Mouse (Mus musculus): ENCODE results near the gene Cpm. TPM values are rescaled to one million over a fixed set of nuclear protein-coding genes. Genes with fewer than 3 reads are reported as not detected.
"Not testable (repeated sequence)": the region's sequence is repeated elsewhere in the genome, so short reads cannot be mapped to it uniquely, and the experiment has no call there.

Cpm gene
- polyA plus RNA-seq, 1 experiment from 2014 or later: 4.6 TPM

DNA sequence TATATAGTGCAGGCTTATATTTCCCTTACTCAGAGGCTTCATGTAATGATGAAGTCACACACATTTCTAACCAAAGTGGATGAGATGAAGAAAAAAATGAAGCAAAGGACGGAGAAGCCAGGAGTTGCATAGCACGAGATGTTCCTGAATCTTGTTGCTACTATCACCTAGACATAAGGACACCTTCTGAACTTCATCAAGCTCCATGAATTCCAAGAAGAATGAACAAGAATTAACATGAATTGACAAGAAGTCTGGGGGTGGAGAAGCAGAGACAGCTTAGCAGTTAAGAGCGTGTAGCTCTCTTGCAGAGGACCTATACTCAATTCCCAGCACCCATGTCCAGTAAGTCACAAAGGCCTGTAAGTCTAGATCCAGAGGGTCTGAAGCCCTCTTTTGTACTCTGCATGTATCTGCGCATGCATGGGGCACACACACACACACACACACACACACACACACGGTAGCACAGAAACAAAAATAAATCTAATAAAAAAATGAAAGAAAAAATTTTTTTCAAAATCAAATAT lies 36.2 kb upstream of the Cpm start:
- WGBS: 87% methylated on average over 5 of the region's 5 CpGs
- ATAC-seq: no peak
- H3K36me3 ChIP-seq (ENCODE audit: control insufficient read depth, insufficient read depth): no peaks in the 10 kb centered on the region

DNA sequence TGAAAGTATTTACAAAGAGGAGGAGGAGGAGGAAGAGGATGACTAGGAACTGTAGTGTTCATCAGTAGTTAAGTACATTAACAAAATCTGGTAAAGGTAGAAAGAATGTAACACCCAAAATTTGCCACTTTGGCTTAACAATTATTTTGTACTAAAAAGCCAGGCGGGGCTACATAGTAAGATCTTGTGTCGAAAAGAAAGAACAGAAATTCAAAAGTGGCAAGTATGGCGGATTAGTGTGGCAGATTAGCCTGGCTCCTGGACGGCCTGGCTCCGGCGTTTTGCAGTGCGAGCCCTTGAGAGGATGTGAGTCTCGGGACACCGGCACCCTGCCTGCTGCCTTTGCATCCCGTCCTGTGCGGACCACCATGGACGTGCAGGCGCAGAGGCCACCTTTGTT lies 35.4 kb upstream of the Cpm start:
- H3K27me3 ChIP-seq (replicated peaks; ENCODE audit: control insufficient read depth, insufficient read depth, low read length): no peaks in the 10 kb centered on the region
- H3K4me3 ChIP-seq (replicated peaks; ENCODE audit: low read length): no peak overlapping the region
- WGBS: 94% methylated on average over 13 of the region's 13 CpGs
- no peak overlapping the region for H3K9ac ChIP-seq (replicated peaks; ENCODE audit: low read depth, low read length)
- no peaks in the 10 kb centered on the region for H3K36me3 ChIP-seq (ENCODE audit: control insufficient read depth, insufficient read depth)
- no peaks in the 10 kb centered on the region for H3K4me1 ChIP-seq (replicated peaks; ENCODE audit: control insufficient read depth, insufficient read depth, low read length)
- H3K27ac ChIP-seq (ENCODE audit: low read length): no peak overlapping the region
- H3K4me2 ChIP-seq (ENCODE audit: low read length): no peak overlapping the region
- no peaks in the 10 kb centered on the region for H3K9me3 ChIP-seq (ENCODE audit: control insufficient read depth, low read length)
- no peak for ATAC-seq

More for the DNA sequence above, 36.2 kb upstream of the Cpm start:
- no peak overlapping the region for H3K9ac ChIP-seq (replicated peaks; ENCODE audit: low read depth, low read length)
- no peak overlapping the region for H3K27ac ChIP-seq (ENCODE audit: low read length)
- no peak overlapping the region for H3K4me3 ChIP-seq (replicated peaks; ENCODE audit: low read length)
- no peaks in the 10 kb centered on the region for H3K4me1 ChIP-seq (replicated peaks; ENCODE audit: control insufficient read depth, insufficient read depth, low read length)
- no peaks in the 10 kb centered on the region for H3K27me3 ChIP-seq (replicated peaks; ENCODE audit: control insufficient read depth, insufficient read depth, low read length)
- H3K9me3 ChIP-seq (ENCODE audit: control insufficient read depth, low read length): no peaks in the 10 kb centered on the region
- H3K4me2 ChIP-seq (ENCODE audit: low read length): no peak overlapping the region

DNA sequence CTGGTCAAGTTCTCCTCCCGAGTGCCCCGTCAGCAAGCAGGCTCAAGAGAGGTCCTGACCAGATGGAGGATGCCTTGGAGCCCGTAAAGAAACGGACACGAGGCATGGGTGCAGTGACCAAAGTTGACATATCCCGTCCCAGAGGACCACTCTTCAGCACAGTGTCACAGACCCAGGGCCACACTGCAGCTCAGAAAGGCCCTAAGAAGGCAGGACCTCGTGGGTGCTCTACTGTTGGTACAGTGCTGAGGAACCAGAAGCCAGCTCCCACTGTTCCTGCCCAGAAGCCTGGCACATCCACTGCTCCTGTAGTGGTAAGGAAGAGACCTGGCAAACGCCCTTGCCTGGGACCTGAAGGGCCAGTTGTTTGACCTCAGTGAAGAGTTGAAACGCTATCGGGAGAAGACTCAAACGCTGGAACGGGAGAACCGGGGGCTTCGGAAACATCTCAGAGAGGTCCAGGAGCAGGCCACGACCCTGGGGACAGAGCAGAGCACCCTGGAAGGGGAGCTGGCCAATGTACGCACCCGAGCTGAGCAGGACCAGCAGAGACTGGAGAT lies 34.9 kb upstream of the Cpm start:
- WGBS: 94% methylated on average over 17 of the region's 17 CpGs
- no peaks in the 10 kb centered on the region for H3K36me3 ChIP-seq (ENCODE audit: control insufficient read depth, insufficient read depth)
- no peak overlapping the region for H3K27ac ChIP-seq (ENCODE audit: low read length)
- no peak overlapping the region for H3K9ac ChIP-seq (replicated peaks; ENCODE audit: low read depth, low read length)
- no peak for ATAC-seq
- H3K27me3 ChIP-seq (replicated peaks; ENCODE audit: control insufficient read depth, insufficient read depth, low read length): no peaks in the 10 kb centered on the region
- no peak overlapping the region for H3K4me2 ChIP-seq (ENCODE audit: low read length)
- no peak overlapping the region for H3K4me3 ChIP-seq (replicated peaks; ENCODE audit: low read length)
- no peaks in the 10 kb centered on the region for H3K4me1 ChIP-seq (replicated peaks; ENCODE audit: control insufficient read depth, insufficient read depth, low read length)
- no peaks in the 10 kb centered on the region for H3K9me3 ChIP-seq (ENCODE audit: control insufficient read depth, low read length)

DNA sequence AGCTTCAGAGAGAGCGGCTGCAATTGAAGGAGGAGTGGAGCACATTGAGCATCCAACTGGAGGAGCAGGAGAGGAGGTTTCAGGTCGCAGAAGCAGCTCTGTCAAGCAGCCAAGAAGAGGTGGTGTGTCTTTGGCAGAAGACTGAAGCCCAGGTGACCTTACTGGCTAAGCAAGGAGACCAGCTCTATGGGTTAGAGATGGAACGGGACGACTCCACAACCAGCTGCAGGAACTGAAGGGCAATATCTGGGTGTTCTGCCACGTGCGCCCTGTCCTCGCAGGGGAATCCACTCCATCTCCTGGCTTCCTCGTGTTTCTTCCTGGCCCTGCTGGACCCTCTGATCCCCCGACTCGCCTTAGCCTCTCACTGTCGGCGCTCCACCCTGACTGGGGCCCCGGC lies 34.4 kb upstream of the Cpm start:
- no peak overlapping the region for H3K4me3 ChIP-seq (replicated peaks; ENCODE audit: low read length)
- H3K36me3 ChIP-seq (ENCODE audit: control insufficient read depth, insufficient read depth): no peaks in the 10 kb centered on the region
- ATAC-seq: no peak
- H3K9ac ChIP-seq (replicated peaks; ENCODE audit: low read depth, low read length): no peak overlapping the region
- no peaks in the 10 kb centered on the region for H3K4me1 ChIP-seq (replicated peaks; ENCODE audit: control insufficient read depth, insufficient read depth, low read length)
- no peak overlapping the region for H3K27ac ChIP-seq (ENCODE audit: low read length)
- H3K27me3 ChIP-seq (replicated peaks; ENCODE audit: control insufficient read depth, insufficient read depth, low read length): no peaks in the 10 kb centered on the region
- no peaks in the 10 kb centered on the region for H3K9me3 ChIP-seq (ENCODE audit: control insufficient read depth, low read length)
- 95% methylated on average over 13 of the region's 13 CpGs for WGBS
- H3K4me2 ChIP-seq (ENCODE audit: low read length): no peak overlapping the region

DNA sequence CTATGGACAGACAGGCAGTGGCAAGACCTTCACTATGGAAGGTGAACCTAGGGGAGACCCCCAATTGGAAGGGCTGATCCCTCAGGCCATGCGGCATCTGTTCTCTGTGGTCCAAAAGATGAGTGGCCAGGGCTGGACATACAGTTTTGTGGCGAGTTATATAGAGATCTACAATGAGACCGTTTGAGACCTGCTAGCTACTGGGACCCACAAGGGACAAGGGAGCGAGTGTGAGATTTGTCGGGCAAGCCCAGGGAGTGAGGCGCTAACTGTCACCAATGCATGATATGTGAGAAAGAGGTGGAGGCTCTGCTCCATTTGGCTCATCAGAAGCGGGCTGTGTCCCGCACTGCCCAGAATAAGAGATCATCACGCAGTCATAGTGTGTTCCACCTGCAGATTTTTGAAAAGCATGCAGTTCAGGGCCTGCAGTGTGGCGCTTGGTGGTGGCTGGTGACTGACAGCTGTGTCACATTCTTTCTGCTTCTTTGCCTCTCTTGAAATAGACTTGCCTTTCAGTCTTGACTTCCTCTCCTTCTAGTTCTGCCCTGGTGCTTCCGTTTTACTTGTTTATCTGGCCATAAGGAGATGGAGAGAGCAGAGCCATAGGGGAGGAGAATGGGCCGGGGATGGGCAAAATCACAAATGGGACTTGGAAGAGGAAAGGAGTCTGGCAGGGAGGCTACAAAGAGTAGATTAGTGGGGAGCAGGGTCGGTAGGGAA lies 33.7 kb upstream of the Cpm start:
- Histone ChIP-seq H3K9ac (replicated peaks; ENCODE audit: low read depth, low read length) (no peak overlapping the region), H3K36me3 (ENCODE audit: control insufficient read depth, insufficient read depth) (no peaks in the 10 kb centered on the region), H3K9me3 (ENCODE audit: control insufficient read depth, low read length) (no peaks in the 10 kb centered on the region), H3K4me1 (replicated peaks; ENCODE audit: control insufficient read depth, insufficient read depth, low read length) (no peaks in the 10 kb centered on the region), H3K27me3 (replicated peaks; ENCODE audit: control insufficient read depth, insufficient read depth, low read length) (no peaks in the 10 kb centered on the region), H3K4me3 (replicated peaks; ENCODE audit: low read length) (no peak overlapping the region), H3K4me2 (ENCODE audit: low read length) (no peak overlapping the region), H3K27ac (ENCODE audit: low read length) (no peak overlapping the region)
- no peak for ATAC-seq
- WGBS: 78% methylated on average over 13 of the region's 13 CpGs

DNA sequence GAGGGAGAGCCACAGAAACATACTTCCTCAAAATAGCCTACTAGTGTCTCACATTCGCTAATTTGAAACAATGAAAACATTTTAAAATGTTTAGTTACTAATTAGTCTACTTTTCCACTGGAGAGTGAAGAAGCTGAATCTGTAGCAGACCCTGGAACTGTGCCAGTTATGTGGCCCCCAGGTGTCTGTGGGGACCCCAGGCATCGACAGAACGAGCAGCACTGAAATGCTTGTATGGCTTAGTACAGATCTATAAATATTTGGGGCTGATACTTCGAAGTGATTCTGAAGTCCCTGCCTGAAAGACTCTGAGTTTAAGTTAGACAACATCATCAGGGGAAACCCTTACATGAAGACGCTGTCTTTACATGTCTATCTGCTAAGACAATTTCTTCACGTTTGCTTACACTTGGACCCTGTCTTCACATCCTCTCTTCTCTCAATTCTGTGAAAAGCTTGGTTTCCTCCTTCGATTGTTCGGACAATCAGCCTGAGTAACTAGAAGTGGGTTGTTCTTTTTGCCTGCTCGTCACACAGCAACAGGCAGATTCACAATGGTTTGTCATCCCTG lies 33.0 kb upstream of the Cpm start:
- ATAC-seq: no peak
- Histone ChIP-seq H3K4me1 (replicated peaks; ENCODE audit: control insufficient read depth, insufficient read depth, low read length) (no peaks in the 10 kb centered on the region), H3K36me3 (ENCODE audit: control insufficient read depth, insufficient read depth) (no peaks in the 10 kb centered on the region), H3K4me3 (replicated peaks; ENCODE audit: low read length) (no peak overlapping the region), H3K27me3 (replicated peaks; ENCODE audit: control insufficient read depth, insufficient read depth, low read length) (no peaks in the 10 kb centered on the region), H3K9me3 (ENCODE audit: control insufficient read depth, low read length) (no peaks in the 10 kb centered on the region), H3K4me2 (ENCODE audit: low read length) (no peak overlapping the region), H3K27ac (ENCODE audit: low read length) (no peak overlapping the region), H3K9ac (replicated peaks; ENCODE audit: low read depth, low read length) (no peak overlapping the region)
- 83% methylated on average over 9 of the region's 9 CpGs for WGBS

DNA sequence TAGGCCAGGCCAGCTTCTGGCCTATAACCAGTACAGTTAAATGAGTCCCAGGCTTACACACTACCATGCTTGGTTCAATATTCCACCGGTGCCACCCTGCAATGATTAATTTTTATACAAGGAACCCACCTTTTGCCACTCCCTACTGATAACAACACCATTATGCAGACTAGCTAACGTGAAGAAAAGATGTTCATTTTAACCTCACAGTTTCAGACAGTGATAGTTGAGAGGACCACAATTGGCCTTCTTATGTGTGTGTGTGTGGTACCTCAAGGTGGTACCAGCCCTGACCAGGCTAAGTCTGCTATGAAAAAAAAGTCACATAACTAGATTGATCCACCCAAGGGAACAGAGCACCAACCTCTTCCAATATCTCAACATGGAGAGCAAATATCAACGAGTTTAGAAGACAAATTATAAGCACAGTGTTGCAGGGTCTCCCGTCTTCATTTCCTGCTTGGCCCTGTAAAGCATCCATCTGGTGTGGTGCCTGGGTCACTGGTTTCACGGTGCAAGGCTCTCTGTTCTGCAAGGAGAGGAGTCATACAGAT lies 32.5 kb upstream of the Cpm start:
- ATAC-seq: no peak
- WGBS: 89% methylated on average over 5 of the region's 5 CpGs
- H3K9me3 ChIP-seq (ENCODE audit: control insufficient read depth, low read length): no peaks in the 10 kb centered on the region

DNA sequence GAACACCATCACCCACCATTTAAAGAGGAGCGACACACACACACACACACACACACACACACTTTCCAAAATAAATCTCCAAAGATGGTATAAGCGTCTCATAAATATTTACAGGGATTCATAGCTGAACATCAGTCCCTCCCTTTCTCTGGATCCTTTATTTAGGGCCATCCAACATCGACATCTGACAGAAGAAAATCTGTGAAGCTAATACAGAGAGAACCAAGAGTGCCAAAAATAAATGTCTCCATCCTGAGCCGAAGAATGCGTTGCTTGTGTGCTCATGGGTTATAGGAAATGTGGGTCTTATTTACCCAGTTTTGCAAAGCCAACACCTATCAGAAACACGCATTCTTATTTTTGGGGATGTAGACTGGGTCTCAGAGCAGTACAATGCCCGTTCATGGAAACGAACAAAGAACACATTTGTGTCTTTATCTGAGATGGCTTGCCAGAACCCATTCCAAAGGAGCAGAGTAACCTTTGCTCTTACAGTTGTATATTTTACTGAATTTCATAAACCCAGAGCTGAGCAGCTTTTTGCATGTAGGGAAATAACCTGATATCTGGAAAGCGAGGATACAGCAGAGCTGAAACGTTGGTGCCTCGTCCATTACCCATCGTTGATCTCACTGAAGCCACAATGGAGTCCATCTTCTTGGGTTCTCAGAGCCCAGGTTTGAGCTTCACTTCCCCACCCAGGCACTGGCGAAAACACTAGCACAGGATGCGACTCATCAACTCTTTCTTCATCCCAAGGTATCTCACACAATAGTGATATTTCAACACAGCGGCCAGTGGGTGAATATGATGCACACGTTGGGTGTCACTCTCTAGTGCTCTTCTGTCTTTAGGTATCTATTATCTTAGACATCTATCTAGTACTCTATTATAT lies 31.7 kb upstream of the Cpm start:
- H3K4me1 ChIP-seq (replicated peaks; ENCODE audit: control insufficient read depth, insufficient read depth, low read length); H3K9ac ChIP-seq (replicated peaks; ENCODE audit: low read depth, low read length); ATAC-seq; H3K9me3 ChIP-seq (ENCODE audit: control insufficient read depth, low read length); H3K27ac ChIP-seq (ENCODE audit: low read length); H3K27me3 ChIP-seq (replicated peaks; ENCODE audit: control insufficient read depth, insufficient read depth, low read length); H3K4me2 ChIP-seq (ENCODE audit: low read length); H3K4me3 ChIP-seq (replicated peaks; ENCODE audit: low read length); H3K36me3 ChIP-seq (ENCODE audit: control insufficient read depth, insufficient read depth): not testable (repeated sequence)
- 93% methylated on average over 16 of the region's 16 CpGs for WGBS

More for the DNA sequence above, 32.5 kb upstream of the Cpm start:
- H3K4me3 ChIP-seq (replicated peaks; ENCODE audit: low read length): no peak overlapping the region
- no peaks in the 10 kb centered on the region for H3K36me3 ChIP-seq (ENCODE audit: control insufficient read depth, insufficient read depth)
- H3K4me2 ChIP-seq (ENCODE audit: low read length): no peak overlapping the region
- H3K9ac ChIP-seq (replicated peaks; ENCODE audit: low read depth, low read length): no peak overlapping the region
- no peak overlapping the region for H3K27ac ChIP-seq (ENCODE audit: low read length)
- no peaks in the 10 kb centered on the region for H3K27me3 ChIP-seq (replicated peaks; ENCODE audit: control insufficient read depth, insufficient read depth, low read length)
- no peaks in the 10 kb centered on the region for H3K4me1 ChIP-seq (replicated peaks; ENCODE audit: control insufficient read depth, insufficient read depth, low read length)
